Mouse (Mus musculus) MEL (cell line): Measurements from ENCODE around the gene Mtor. TPM values are rescaled to one million over a fixed set of nuclear protein-coding genes. Genes with fewer than 3 reads are reported as not detected.

Experiments
- DNase-seq: peaks from one replicate; pipeline ENCODE4 v3.0.0; 2011; ENCODE audit warnings: low read depth, low spot score
- H3K27ac ChIP-seq: 2 replicates; pipeline ENCODE4 v1.5.1; 2012; ENCODE audit warnings: low read depth, mild to moderate bottlenecking, control low read depth, low read length, moderate library complexity; ENCODE audit not compliant: control insufficient read depth
- H3K27me3 ChIP-seq, 2 experiments: fragments of 150-350 bp in 1 of 2; sonication (generic) in 1 of 2; 2 replicates each; pipeline ENCODE4 v1.6.1; 2012; ENCODE audit warnings: low read length in 2 of 2, mild to moderate bottlenecking in 2 of 2, improper control_type of control experiment in 1 of 2, moderate library complexity in 1 of 2; ENCODE audit not compliant: insufficient read depth in 2 of 2, control insufficient read depth in 1 of 2
- H3K36me3 ChIP-seq, 2 experiments: 2 replicates each; pipeline ENCODE4 v1.6.1; 2012 to 2014; ENCODE audit warnings: low read length in 2 of 2, improper control_type of control experiment in 1 of 2, inconsistent platforms in 1 of 2, mild to moderate bottlenecking in 1 of 2; ENCODE audit not compliant: insufficient read depth in 2 of 2, control insufficient read depth in 1 of 2
- H3K4me1 ChIP-seq, 2 experiments: fragments of 150-350 bp in 1 of 2; sonication (generic) in 1 of 2; 2 replicates each; pipeline ENCODE4 v1.6.1; 2012; ENCODE audit warnings: low read length in 2 of 2, improper control_type of control experiment in 1 of 2, mild to moderate bottlenecking in 1 of 2; ENCODE audit not compliant: insufficient read depth in 2 of 2, control insufficient read depth in 1 of 2
- H3K4me3 ChIP-seq, 2 experiments: fragments of 150-350 bp in 1 of 2; sonication (generic) in 1 of 2; 2 replicates each; pipeline ENCODE4 v1.5.1; 2012; ENCODE audit warnings: low read depth in 2 of 2, low read length in 2 of 2, mild to moderate bottlenecking in 2 of 2, moderate library complexity in 2 of 2, control low read depth in 1 of 2, improper control_type of control experiment in 1 of 2; ENCODE audit not compliant: control insufficient read depth in 1 of 2, insufficient read depth in 1 of 2
- H3K79me2 ChIP-seq: 2 replicates; pipeline ENCODE4 v1.6.1; 2012; ENCODE audit warnings: mild to moderate bottlenecking, low read length, moderate library complexity; ENCODE audit not compliant: control insufficient read depth, poor library complexity, insufficient read depth
- H3K9ac ChIP-seq: 2 replicates; pipeline ENCODE4 v1.6.1; 2012; ENCODE audit warnings: low read depth, mild to moderate bottlenecking, control low read depth, low read length, moderate library complexity; ENCODE audit not compliant: control insufficient read depth, poor library complexity, severe bottlenecking
- H3K9me3 ChIP-seq: fragments of 150-350 bp; sonication (generic); replicated peaks from 2 replicates; pipeline ENCODE4 v1.6.1; 2012; ENCODE audit warnings: mild to moderate bottlenecking, low read length, improper control_type of control experiment, moderate library complexity; ENCODE audit not compliant: insufficient read depth
- BHLHE40 ChIP-seq: IDR thresholded peaks from 2 replicates; pipeline ENCODE4 v1.6.1; 2012; ENCODE audit warnings: low read depth, mild to moderate bottlenecking, inconsistent platforms, low read length, improper control_type of control experiment, borderline replicate concordance
- CHD2 ChIP-seq: IDR thresholded peaks from 2 replicates; pipeline ENCODE4 v1.6.1; 2011; ENCODE audit warnings: low read length, improper control_type of control experiment
- CTCF ChIP-seq, 3 experiments: IDR thresholded peaks in 2 of 3; conservative IDR thresholded peaks in 1 of 3; 2 replicates each; pipeline ENCODE4 v1.5.1; 2011 to 2012; ENCODE audit warnings: low read length in 3 of 3, low read depth in 2 of 3, mild to moderate bottlenecking in 2 of 3, improper control_type of control experiment in 1 of 3, inconsistent platforms in 1 of 3, mixed read lengths in 1 of 3, moderate library complexity in 1 of 3; ENCODE audit not compliant: control insufficient read depth in 1 of 3, insufficient read depth in 1 of 3, poor library complexity in 1 of 3, severe bottlenecking in 1 of 3
- ETS1 ChIP-seq: IDR thresholded peaks from 2 replicates; pipeline ENCODE4 v1.6.1; 2012; ENCODE audit warnings: low read depth, mild to moderate bottlenecking, inconsistent platforms, low read length, improper control_type of control experiment, moderate library complexity
- HCFC1 ChIP-seq: IDR thresholded peaks from 2 replicates; pipeline ENCODE4 v1.6.1; 2012; ENCODE audit warnings: low read depth, mild to moderate bottlenecking, inconsistent platforms, low read length, improper control_type of control experiment, moderate library complexity
- JUND ChIP-seq: IDR thresholded peaks from 2 replicates; pipeline ENCODE4 v1.6.1; 2011; ENCODE audit warnings: low read depth, mild to moderate bottlenecking, improper control_type of control experiment, low read length
- KAT2A ChIP-seq: conservative IDR thresholded peaks from 2 replicates; pipeline ENCODE4 v1.6.1; 2012; ENCODE audit warnings: low read depth, low read length, improper control_type of control experiment, inconsistent platforms
- MAFK ChIP-seq: IDR thresholded peaks from 2 replicates; pipeline ENCODE4 v1.6.1; 2011; ENCODE audit warnings: low read depth, mild to moderate bottlenecking, low read length, improper control_type of control experiment, borderline replicate concordance
- MYB ChIP-seq: IDR thresholded peaks from 2 replicates; pipeline ENCODE4 v1.6.1; 2011; ENCODE audit warnings: mild to moderate bottlenecking, low read depth, low read length, improper control_type of control experiment
- MYC ChIP-seq: IDR thresholded peaks from 2 replicates; pipeline ENCODE4 v1.6.1; 2011; ENCODE audit warnings: low read depth, mild to moderate bottlenecking, low read length, improper control_type of control experiment, moderate library complexity
- NRF1 ChIP-seq: IDR thresholded peaks from 2 replicates; pipeline ENCODE4 v1.6.1; 2014; ENCODE audit warnings: low read depth, mild to moderate bottlenecking, inconsistent platforms, low read length, improper control_type of control experiment, moderate library complexity; ENCODE audit not compliant: poor library complexity, insufficient read depth, severe bottlenecking
- POLR2A ChIP-seq, 2 experiments: IDR thresholded peaks; 2 replicates each; pipeline ENCODE4 v1.6.1; 2011 to 2012; ENCODE audit warnings: low read length in 2 of 2, mild to moderate bottlenecking in 2 of 2, control low read depth in 1 of 2, improper control_type of control experiment in 1 of 2, low read depth in 1 of 2, moderate library complexity in 1 of 2; ENCODE audit not compliant: control insufficient read depth in 1 of 2, insufficient read depth in 1 of 2, poor library complexity in 1 of 2
- SIN3A ChIP-seq: IDR thresholded peaks from 2 replicates; pipeline ENCODE4 v1.6.1; 2012; ENCODE audit warnings: low read length, improper control_type of control experiment, inconsistent platforms
- SMC3 ChIP-seq: IDR thresholded peaks from 2 replicates; pipeline ENCODE4 v1.6.1; 2011; ENCODE audit warnings: low read depth, low read length, improper control_type of control experiment
- USF2 ChIP-seq, 2 experiments: IDR thresholded peaks; 2 replicates each; pipeline ENCODE4 v1.6.1; 2011 to 2012; ENCODE audit warnings: improper control_type of control experiment in 2 of 2, low read length in 2 of 2, borderline replicate concordance in 1 of 2, inconsistent platforms in 1 of 2, low read depth in 1 of 2, mild to moderate bottlenecking in 1 of 2; ENCODE audit not compliant: insufficient read depth in 1 of 2
- ZC3H11A ChIP-seq: IDR thresholded peaks from 2 replicates; pipeline ENCODE4 v1.6.1; 2012; ENCODE audit warnings: low read depth, mild to moderate bottlenecking, inconsistent platforms, low read length, improper control_type of control experiment
- ZMIZ1 ChIP-seq: IDR thresholded peaks from 2 replicates; pipeline ENCODE4 v1.6.1; 2012; ENCODE audit warnings: low read depth, mild to moderate bottlenecking, inconsistent platforms, low read length, improper control_type of control experiment, moderate library complexity
- ZNF384 ChIP-seq: IDR thresholded peaks from 2 replicates; pipeline ENCODE4 v1.6.1; 2012; ENCODE audit warnings: low read depth, mild to moderate bottlenecking, inconsistent platforms, low read length, improper control_type of control experiment
- polyA plus RNA-seq, 2 experiments: library from polyadenylated mRNA; stranded (reverse) in 1 of 2; unstranded in 1 of 2; fragments of >175 nt in 1 of 2; fragments of >200 nt in 1 of 2; gene quantifications; 2 replicates each; pipeline versions ENCODE4 v1.2.1 to v1.2.4; 2012; ENCODE audit warnings: low replicate concordance in 2 of 2, low read depth in 1 of 2; ENCODE audit not compliant: insufficient read length in 2 of 2, insufficient read depth in 1 of 2, missing spikeins in 1 of 2
- total RNA-seq: library from RNA; depleted of rRNA; stranded (reverse); fragments of 300-350 nt; gene quantifications from 2 replicates; pipeline ENCODE4 v1.2.3, GENCODE M21; 2012

The Mtor gene
- total and polyA plus RNA-seq, 3 experiments: 23.9 to 35.2 TPM; not detected in 1

GRCm38 (mm10) chr4:148491448-148491847, 43.0 kb downstream of the Mtor start:
- H3K4me1 ChIP-seq: no peaks in the 10 kb centered on the region
- H3K27ac ChIP-seq: no peak overlapping the region
- peaks cover 0 to 6% of the 10 kb centered on the region in 2 experiments; a peak in 2 of 4 replicates for H3K36me3 ChIP-seq
- H3K27me3 ChIP-seq: no peaks in the 10 kb centered on the region
- H3K4me3 ChIP-seq: no peak overlapping the region
- no peaks in the 10 kb centered on the region for H3K79me2 ChIP-seq
- no peak overlapping the region for H3K9ac ChIP-seq
- H3K9me3 ChIP-seq: no peaks in the 10 kb centered on the region
- DNase-seq: no peak
- TF ChIP-seq ETS1 (no peak), MYC (no peak), NRF1 (no peak), HCFC1 (no peak), ZMIZ1 (no peak), SMC3 (no peak), CTCF (IDR thresholded peaks at IDR 0.05 in 2 of 3, conservative IDR thresholded peaks at IDR 0.05 in 1 of 3; ENCODE audit: control insufficient read depth in 1 of 3, insufficient read depth in 1 of 3, low read depth in 2 of 3, low read length in 3 of 3, poor library complexity in 1 of 3, severe bottlenecking in 1 of 3) (no peak), USF2 (IDR thresholded peaks at IDR 0.05; ENCODE audit: borderline replicate concordance in 1 of 2, insufficient read depth in 1 of 2, low read depth in 1 of 2, low read length in 2 of 2) (no peak), ZC3H11A (no peak), MYB (no peak), CHD2 (no peak), ZNF384 (no peak), JUND (no peak), BHLHE40 (no peak), MAFK (no peak), POLR2A (IDR thresholded peaks at IDR 0.05; ENCODE audit: control insufficient read depth in 1 of 2, insufficient read depth in 1 of 2, low read depth in 1 of 2, low read length in 2 of 2, poor library complexity in 1 of 2) (no peak), KAT2A (no peak)

- no peak for DNase-seq
- TF ChIP-seq SIN3A: no peak
- TF ChIP-seq SMC3: no peak
These were observed 46.7 kb downstream of the Mtor start for GRCm38 (mm10) chr4:148495160-148495559.

More at GRCm38 (mm10) chr4:148495160-148495559, 46.7 kb downstream of the Mtor start:
- Histone ChIP-seq H3K9ac (no peak overlapping the region), H3K4me1 (no peaks in the 10 kb centered on the region), H3K79me2 (no peaks in the 10 kb centered on the region), H3K9me3 (no peaks in the 10 kb centered on the region), H3K27ac (no peak overlapping the region), H3K27me3 (no peaks in the 10 kb centered on the region), H3K36me3 (peaks cover 0 to 5% of the 10 kb centered on the region in 2 experiments; a peak in 1 of 4 replicates), H3K4me3 (no peak overlapping the region)
